Mouse (Mus musculus) embryonic facial prominence, embryonic 15.5 days (tissue): Measurements from ENCODE around the gene Pepd. TPM values are rescaled to one million over a fixed set of nuclear protein-coding genes. Genes with fewer than 3 reads are reported as not detected.

Experiments used
- ATAC-seq: fragments of 200-750 bp; cut with Nextera tagmentation; 2 replicates; pipeline ENCODE4 v1.8.0; 2017; ENCODE audit warnings: low read depth, moderate TSS enrichment; ENCODE audit not compliant: insufficient number of reproducible peaks, low FRiP score, low TSS enrichment
- H3K27ac ChIP-seq: fragments of 300-500 bp; sonication (generic); replicated peaks from 2 replicates; pipeline ENCODE4 v1.5.1; 2015; ENCODE audit warnings: mild to moderate bottlenecking, inconsistent platforms
- H3K27me3 ChIP-seq: fragments of 300-500 bp; sonication (generic); 2 replicates; pipeline ENCODE4 v1.6.1; 2015; ENCODE audit warnings: inconsistent platforms
- H3K36me3 ChIP-seq: fragments of 300-500 bp; sonication (generic); 2 replicates; pipeline ENCODE4 v1.6.1; 2015; ENCODE audit warnings: mild to moderate bottlenecking, inconsistent platforms
- H3K4me1 ChIP-seq: fragments of 300-500 bp; sonication (generic); 2 replicates; pipeline ENCODE4 v1.6.1; 2015; ENCODE audit warnings: inconsistent platforms
- H3K4me2 ChIP-seq: fragments of 300-500 bp; sonication (generic); replicated peaks from 2 replicates; pipeline ENCODE4 v1.6.1; 2015; ENCODE audit warnings: mild to moderate bottlenecking, inconsistent platforms
- H3K4me3 ChIP-seq: fragments of 300-500 bp; sonication (generic); replicated peaks from 2 replicates; pipeline ENCODE4 v1.5.1; 2015; ENCODE audit warnings: mild to moderate bottlenecking, inconsistent platforms
- H3K9ac ChIP-seq: fragments of 300-500 bp; sonication (generic); 2 replicates; pipeline ENCODE4 v1.6.1; 2015; ENCODE audit warnings: inconsistent platforms
- H3K9me3 ChIP-seq: fragments of 300-500 bp; sonication (generic); replicated peaks from 2 replicates; pipeline ENCODE4 v1.6.1; 2016; ENCODE audit warnings: inconsistent platforms
- WGBS: fragments of 180-500 bp; shearing (Covaris S2); methylation state at CpG from one replicate; pipeline ENCODE4 v1.1.7; 2015; 5-methylcytosine and 5-hydroxymethylcytosine counted together
- polyA plus RNA-seq: library from polyadenylated mRNA; unstranded; fragments of >200 nt; fragmentation: Nextera tagmentation; extraction: Ambion mirVana; gene quantifications from 2 replicates; pipeline ENCODE4 v1.2.1, GENCODE M21; 2015

Gene Pepd
- polyA plus RNA-seq, 1 experiment from 2014 or later = 76.9 TPM

DNA sequence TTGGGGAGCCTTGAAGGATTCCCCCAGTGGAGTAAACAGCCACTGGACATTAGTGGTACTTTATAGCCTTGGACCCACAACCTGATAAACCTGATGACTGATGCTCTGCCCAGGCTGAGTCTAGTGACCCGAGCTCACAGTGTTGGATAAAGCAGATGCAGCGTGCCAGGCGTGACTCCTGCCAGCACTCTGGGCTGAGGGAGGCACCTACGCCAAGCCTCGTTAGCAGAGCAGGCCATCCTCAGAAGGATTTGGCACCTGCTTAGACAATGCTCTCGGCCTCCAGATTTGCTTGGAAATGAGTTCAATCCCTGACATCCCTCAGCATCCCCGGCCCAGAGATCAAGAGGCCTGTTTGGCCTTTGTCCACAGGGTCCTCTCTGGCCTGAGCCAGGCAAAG, 94.5 kb downstream of the Pepd start:
- no peak overlapping the region for H3K27ac ChIP-seq
- H3K27me3 ChIP-seq = no peaks in the 10 kb centered on the region
- 76% methylated on average over 7 of the region's 7 CpGs for WGBS
- no peaks in the 10 kb centered on the region for H3K4me1 ChIP-seq
- no peaks in the 10 kb centered on the region for H3K9me3 ChIP-seq
- no peak overlapping the region for H3K4me3 ChIP-seq
- ATAC-seq = no peak
- no peak overlapping the region for H3K4me2 ChIP-seq
- no peaks in the 10 kb centered on the region for H3K36me3 ChIP-seq
- no peak overlapping the region for H3K9ac ChIP-seq

DNA sequence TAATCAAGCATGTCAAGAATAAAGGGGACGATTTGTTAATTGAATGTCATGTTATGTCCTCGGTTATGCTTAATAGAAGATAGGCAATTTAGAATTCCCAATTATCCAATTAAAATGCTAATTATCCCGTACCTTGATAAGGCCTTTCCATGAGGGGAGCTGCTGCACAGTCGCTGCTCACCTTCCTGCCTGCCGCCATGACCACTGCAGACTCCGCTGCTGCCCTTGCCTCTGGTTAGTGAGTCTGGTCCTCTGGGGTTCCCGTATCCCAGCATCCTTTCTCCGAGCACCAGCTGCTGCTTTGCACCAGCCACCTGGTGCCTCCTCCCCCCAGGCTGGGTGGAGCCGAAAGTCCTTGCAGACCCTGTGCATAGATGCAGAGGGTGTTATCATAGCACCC, 101.0 kb downstream of the Pepd start:
- Histone ChIP-seq H3K27me3 (no peaks in the 10 kb centered on the region), H3K27ac (no peak overlapping the region), H3K36me3 (no peaks in the 10 kb centered on the region), H3K4me3 (no peak overlapping the region), H3K4me2 (no peak overlapping the region), H3K9ac (no peak overlapping the region), H3K4me1 (no peaks in the 10 kb centered on the region), H3K9me3 (no peaks in the 10 kb centered on the region)
- WGBS = 74% methylated on average over 9 of the region's 9 CpGs
- no peak for ATAC-seq

DNA sequence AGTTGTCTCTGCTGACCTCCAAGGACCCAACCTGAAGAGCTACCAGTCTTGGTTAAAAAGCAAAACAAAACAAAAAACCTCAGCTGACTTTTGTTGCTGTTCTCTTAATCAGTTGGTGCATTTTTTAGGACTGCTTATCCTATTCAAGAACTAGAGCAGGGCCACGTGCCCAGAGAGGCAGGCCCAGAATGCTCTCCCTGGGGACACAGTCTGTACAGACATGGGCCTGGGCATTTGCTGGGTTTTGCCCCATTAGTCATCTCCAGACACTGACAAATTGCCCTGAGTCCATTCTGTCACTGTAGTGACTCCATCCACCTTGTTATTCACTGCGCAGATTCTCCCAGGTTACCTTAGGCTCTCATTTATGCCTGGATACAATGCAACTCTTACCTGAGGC, 103.1 kb downstream of the Pepd start:
- H3K27ac ChIP-seq = no peak overlapping the region
- WGBS = 67% methylated on average over 2 of the region's 2 CpGs
- no peak overlapping the region for H3K4me2 ChIP-seq
- no peaks in the 10 kb centered on the region for H3K27me3 ChIP-seq
- no peak overlapping the region for H3K9ac ChIP-seq
- ATAC-seq = no peak
- no peaks in the 10 kb centered on the region for H3K9me3 ChIP-seq
- no peak overlapping the region for H3K4me3 ChIP-seq
- no peaks in the 10 kb centered on the region for H3K4me1 ChIP-seq
- no peaks in the 10 kb centered on the region for H3K36me3 ChIP-seq

DNA sequence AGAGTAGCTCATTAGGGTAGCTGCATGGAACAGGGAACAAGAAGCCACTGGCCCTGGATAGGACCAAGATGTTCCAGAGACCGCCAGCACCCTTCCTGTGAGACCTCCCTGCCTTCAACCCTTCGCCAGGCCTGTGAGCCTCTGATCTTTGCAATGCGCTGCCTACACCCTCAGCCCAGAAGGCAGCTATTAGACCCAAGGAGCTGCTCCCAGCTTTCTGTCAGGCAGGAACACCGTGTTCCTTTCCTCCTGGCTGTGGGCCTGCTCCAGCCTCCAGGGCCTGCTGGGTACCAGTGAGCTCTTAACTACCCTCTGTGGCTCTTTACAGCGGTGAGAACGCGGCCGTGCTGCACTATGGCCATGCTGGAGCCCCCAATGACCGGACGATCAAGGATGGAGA, 109.2 kb downstream of the Pepd start:
- Histone ChIP-seq H3K4me1 (peaks cover 8% of the 10 kb centered on the region; the same call in 1 of the 2 replicates), H3K36me3 (peaks cover 10% of the 10 kb centered on the region; the same call in 1 of the 2 replicates), H3K4me2 (no peak overlapping the region), H3K4me3 (no peak overlapping the region), H3K27me3 (no peaks in the 10 kb centered on the region), H3K9me3 (no peaks in the 10 kb centered on the region), H3K9ac (no peak overlapping the region), H3K27ac (no peak overlapping the region)
- no peak for ATAC-seq
- 90% methylated on average over 10 of the region's 10 CpGs for WGBS

DNA sequence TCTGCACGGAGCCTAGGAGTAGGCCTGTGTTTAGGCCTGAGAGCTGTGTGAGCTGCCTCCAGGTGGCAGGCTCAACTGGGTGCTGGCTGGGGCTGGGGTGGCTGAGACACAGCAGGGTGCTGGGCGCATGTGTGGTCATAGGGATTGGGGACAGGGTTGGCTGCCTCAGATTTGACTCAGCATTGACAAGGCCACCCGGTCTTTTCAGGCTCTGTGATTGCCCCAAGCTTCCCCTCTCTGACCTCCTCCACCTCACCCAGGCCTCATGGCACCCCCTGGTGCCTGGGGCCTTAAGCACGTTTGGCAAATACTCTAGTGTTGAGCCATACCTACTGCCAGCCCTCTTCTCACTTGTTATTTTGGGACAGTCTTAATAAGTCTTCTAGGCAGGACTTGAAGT, 111.1 kb downstream of the Pepd start:
- no peak overlapping the region for H3K4me3 ChIP-seq
- 81% methylated on average over 4 of the region's 4 CpGs for WGBS
- H3K9me3 ChIP-seq = no peaks in the 10 kb centered on the region
- H3K9ac ChIP-seq = no peak overlapping the region
- H3K4me2 ChIP-seq = no peak overlapping the region
- ATAC-seq = no peak
- H3K36me3 ChIP-seq = peaks cover 10% of the 10 kb centered on the region; the same call in 1 of the 2 replicates
- no peaks in the 10 kb centered on the region for H3K27me3 ChIP-seq
- no peak overlapping the region for H3K27ac ChIP-seq
- peaks cover 21% of the 10 kb centered on the region for H3K4me1 ChIP-seq

DNA sequence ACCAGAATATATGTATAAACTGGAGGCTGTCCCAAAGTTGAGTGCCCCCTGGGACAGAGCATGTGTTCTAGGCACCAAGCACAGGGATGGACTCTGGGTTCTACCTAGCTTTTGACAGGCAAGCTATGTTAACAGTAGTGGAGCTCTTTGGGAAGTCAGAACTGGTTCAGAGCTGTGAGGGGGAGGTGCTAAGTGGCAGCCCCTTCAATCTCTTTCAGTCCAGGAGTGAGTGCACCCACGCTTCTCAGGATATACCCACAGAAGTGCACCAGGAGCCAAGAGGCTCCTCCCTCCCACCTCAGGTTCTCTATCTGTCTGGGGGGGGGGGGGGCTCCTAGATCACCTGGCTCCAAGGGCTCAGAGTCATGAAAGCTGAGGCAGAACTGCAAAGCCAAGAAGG, 112.2 kb downstream of the Pepd start:
- H3K36me3 ChIP-seq = peaks cover 10% of the 10 kb centered on the region; the same call in 1 of the 2 replicates

DNA sequence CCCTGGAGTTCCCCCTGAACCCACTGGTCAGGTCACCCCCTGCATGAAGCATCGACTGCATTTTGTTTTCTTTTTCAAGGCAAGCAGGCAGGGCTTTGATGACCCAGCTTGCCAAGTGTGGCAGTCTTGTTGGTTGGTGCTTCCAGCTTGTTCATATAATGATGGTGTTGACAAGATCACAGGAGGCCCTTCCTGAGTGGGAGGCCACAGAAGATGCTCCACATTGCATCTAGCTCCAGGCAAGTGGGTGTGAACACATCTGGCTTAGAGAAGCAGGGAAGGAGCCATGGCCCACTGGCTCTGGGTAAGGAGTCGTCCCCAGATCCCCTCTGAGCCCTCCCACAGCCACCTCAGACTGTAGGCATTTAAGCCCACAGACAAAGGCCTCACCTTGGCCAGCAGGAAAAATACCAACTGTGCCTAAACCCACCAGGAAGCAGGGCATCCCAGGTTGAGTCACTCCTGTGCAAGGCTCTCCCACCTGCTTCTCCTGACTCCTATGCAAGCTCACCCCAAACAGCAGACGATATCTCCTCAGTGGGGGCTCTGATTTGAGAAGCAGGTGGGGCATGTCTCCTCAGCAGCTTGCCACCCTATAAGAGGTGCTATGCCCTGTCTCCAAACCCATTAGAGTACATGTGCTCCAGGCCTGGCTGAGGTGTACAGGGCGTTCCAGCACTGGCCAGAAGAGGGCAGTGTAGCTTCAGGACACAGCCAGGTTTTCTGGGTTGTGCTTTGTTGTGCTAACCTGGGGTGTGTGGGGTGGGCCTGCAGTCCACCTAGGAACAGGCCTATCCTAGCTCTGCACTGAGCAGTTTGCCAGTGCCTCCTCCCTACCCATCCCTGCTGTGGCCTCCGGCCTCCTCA, 113.5 kb downstream of the Pepd start:
- Histone ChIP-seq H3K4me1 (peaks cover 38% of the 10 kb centered on the region), H3K27me3 (no peaks in the 10 kb centered on the region), H3K36me3 (peaks cover 10% of the 10 kb centered on the region; the same call in 1 of the 2 replicates), H3K9ac (no peak overlapping the region), H3K9me3 (no peaks in the 10 kb centered on the region), H3K27ac (no peak overlapping the region), H3K4me3 (no peak overlapping the region), H3K4me2 (no peak overlapping the region)
- ATAC-seq = peak; percentile 31; the same call in 1 of the 2 replicates
- 39% methylated on average over 5 of the region's 5 CpGs for WGBS

More for the DNA sequence above, 112.2 kb downstream of the Pepd start:
- Histone ChIP-seq H3K4me3 (no peak overlapping the region), H3K27me3 (no peaks in the 10 kb centered on the region), H3K9me3 (no peaks in the 10 kb centered on the region), H3K9ac (no peak overlapping the region), H3K4me1 (peaks cover 33% of the 10 kb centered on the region), H3K27ac (no peak overlapping the region), H3K4me2 (no peak overlapping the region)
- ATAC-seq = no peak
- 65% methylated on average over 1 of the region's 1 CpGs for WGBS

DNA sequence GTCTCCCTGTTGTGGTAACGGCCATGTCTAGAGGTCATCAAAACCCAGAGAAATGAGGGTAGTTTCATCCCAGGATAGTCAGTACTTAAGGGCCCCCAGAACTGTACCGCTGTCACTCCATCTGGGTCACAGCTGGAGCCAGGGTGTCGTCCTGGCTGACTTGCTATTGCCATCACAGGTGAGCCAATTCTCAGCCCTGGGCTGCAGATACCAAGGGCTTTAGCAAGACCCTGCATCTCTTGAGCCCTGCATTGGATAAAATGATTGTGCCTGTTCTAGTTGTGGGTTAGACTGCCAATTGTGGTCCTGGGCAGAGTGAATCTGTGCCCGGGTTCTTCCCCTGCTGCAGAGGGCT, 114.1 kb downstream of the Pepd start:
- Histone ChIP-seq H3K36me3 (peaks cover 12% of the 10 kb centered on the region; the same call in 1 of the 2 replicates), H3K4me1 (peaks cover 38% of the 10 kb centered on the region), H3K27me3 (no peaks in the 10 kb centered on the region), H3K9me3 (no peaks in the 10 kb centered on the region), H3K9ac (no peak overlapping the region), H3K27ac (no peak overlapping the region), H3K4me2 (no peak overlapping the region), H3K4me3 (no peak overlapping the region)
- 74% methylated on average over 4 of the region's 4 CpGs for WGBS
- no peak for ATAC-seq

DNA sequence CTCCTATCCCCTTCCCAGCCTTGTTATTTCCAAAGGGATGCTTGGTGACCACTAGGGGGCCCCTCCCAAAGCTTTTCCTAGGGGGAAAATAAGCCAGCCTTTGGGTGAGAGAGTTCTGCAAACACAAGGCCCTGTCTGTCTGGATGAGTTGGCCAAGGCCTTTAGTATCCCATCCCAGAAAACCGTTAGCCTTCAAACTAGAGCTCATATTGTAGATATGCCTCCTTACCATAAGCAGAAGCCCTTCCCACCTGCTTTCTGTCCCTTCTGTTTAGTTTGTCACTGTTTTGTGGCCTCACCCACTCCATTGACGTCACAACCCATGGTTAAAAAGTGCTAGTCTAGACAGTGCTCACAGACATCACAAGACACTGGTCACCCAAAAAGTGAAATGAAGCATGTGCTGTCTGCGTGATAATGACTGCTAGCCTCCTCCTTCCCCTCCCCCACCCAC, 114.7 kb downstream of the Pepd start:
- H3K4me1 ChIP-seq = peaks cover 38% of the 10 kb centered on the region
- peaks cover 12% of the 10 kb centered on the region; the same call in 1 of the 2 replicates for H3K36me3 ChIP-seq
- no peaks in the 10 kb centered on the region for H3K27me3 ChIP-seq
- ATAC-seq = no peak
- H3K4me2 ChIP-seq = no peak overlapping the region
- no peak overlapping the region for H3K27ac ChIP-seq
- no peaks in the 10 kb centered on the region for H3K9me3 ChIP-seq
- no peak overlapping the region for H3K4me3 ChIP-seq
- 75% methylated on average over 3 of the region's 3 CpGs for WGBS
- H3K9ac ChIP-seq = no peak overlapping the region

DNA sequence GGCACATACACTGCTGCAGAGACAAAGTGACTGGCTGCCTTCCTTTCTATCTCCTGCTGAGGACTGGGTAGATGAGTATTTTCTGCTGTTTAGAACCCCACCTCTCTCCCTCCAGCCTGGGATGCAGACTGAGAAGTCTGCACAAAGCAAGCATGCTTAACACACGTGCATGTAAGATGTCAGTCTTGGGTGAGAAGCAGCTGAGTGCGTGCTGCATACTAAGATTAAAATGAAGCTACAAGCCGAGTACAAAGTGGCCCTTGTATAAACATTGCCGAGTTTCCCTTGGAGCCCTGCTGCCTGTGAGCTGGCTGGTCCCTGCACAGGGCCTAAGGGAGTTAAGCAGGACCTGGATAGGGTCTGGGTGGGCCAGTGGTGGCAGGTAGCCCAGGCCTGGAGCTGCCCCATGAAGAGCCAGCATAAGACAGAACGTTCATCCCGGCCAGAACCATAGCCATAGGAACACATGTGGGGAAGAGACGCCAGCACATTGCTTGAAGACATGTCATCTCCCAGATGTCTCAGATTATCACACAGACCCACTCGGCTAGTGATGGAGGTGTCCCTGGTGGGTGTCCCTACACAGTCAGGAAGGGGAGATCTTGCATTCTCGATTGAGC, 115.7 kb downstream of the Pepd start:
- peaks cover 38% of the 10 kb centered on the region for H3K4me1 ChIP-seq
- H3K4me3 ChIP-seq = no peak overlapping the region
- peak overlapping the region; percentile 63 for H3K27ac ChIP-seq
- H3K27me3 ChIP-seq = no peaks in the 10 kb centered on the region
- no peak overlapping the region for H3K9ac ChIP-seq
- no peak for ATAC-seq
- H3K4me2 ChIP-seq = no peak overlapping the region; the same call in 1 of the 2 replicates
- peaks cover 13% of the 10 kb centered on the region; the same call in 1 of the 2 replicates for H3K36me3 ChIP-seq
- whole genome bisulfite sequencing = 43% methylated on average over 9 of the region's 9 CpGs
- H3K9me3 ChIP-seq = no peaks in the 10 kb centered on the region

DNA sequence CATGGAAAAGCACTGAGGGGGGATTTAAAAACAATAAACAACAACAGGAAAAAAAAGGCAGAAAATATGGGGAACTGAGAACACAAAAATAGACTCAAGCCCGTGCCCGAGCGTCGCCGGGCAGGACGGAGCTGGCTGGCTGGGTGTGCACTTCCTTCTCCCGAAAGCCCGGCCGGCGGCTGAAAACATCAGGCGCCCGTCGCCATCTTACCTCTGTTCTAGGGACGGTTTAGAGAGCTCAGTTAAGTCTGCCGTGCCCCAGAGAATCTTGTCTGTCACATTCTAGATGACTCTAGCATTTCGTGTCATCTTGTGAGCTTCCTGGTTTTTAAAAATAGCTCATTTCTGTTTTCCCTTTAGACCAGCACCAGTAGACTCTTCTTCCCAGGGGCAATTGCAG, 116.4 kb downstream of the Pepd start:
- WGBS = 58% methylated on average over 16 of the region's 16 CpGs
- Histone ChIP-seq H3K4me1 (peaks cover 38% of the 10 kb centered on the region), H3K9ac (no peak overlapping the region), H3K27me3 (no peaks in the 10 kb centered on the region), H3K4me3 (no peak overlapping the region), H3K36me3 (peaks cover 15% of the 10 kb centered on the region; the same call in 1 of the 2 replicates), H3K9me3 (no peaks in the 10 kb centered on the region), H3K4me2 (no peak overlapping the region), H3K27ac (peak overlapping the region; percentile 63)
- ATAC-seq = no peak
